In the genomic region with DNA sequence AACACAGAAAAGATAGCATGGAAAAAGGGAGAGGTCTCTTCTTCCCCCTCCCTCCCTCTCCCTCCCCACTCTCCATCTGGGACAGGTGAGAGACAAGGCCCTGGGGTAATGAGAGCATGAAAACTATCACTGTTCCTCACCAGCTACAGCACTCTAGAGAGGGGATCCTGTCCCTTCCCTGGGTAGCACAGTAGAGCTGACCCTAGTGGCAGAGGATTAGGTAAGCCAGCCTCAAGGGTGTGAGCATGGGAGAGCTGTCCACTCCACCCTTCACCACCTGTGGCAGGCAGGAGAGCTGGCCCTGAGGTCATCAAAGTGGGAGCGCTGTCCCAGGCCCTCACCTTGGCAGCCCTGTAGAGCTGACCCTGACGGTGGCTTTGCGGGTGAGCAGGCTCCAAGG, we compare ENCODE assay signal across 11 mouse cellular contexts.
"Had no signal": no experiment of that assay in that cellular context is flagged by ENCODE, and none has a peak within 500 bp of the region (broad histone marks: within the 10 kb centered on the region; RNA-seq: fewer than 3 reads in every experiment).

No protein-coding gene starts in this region.

- H3K4me1 ChIP-seq: limb, embryonic 12.5 days; liver, embryonic 13.5 days; midbrain, embryonic 12.5 days had no signal

- H3K27ac ChIP-seq: intestine, embryonic 15.5 days; limb, embryonic 12.5 days; liver, embryonic 13.5 days; midbrain, embryonic 12.5 days had no signal

- ATAC-seq: intestine, embryonic 15.5 days had no signal

- H3K4me2 ChIP-seq: intestine, embryonic 15.5 days; limb, embryonic 12.5 days; liver, embryonic 13.5 days; midbrain, embryonic 12.5 days had no signal

- DNase-seq: kidney, adult 18-20 months; kidney, postnatal 10 days; kidney, postnatal 4 days; liver; liver, embryonic 13.5 days; lung, adult 18-20 months; thymus, adult 2 months; thymus, postnatal 25 days had no signal

- H3K9me3 ChIP-seq: intestine, embryonic 15.5 days; limb, embryonic 12.5 days; liver, embryonic 13.5 days; midbrain, embryonic 12.5 days had no signal

- H3K9ac ChIP-seq: intestine, embryonic 15.5 days; limb, embryonic 12.5 days; liver, embryonic 13.5 days; midbrain, embryonic 12.5 days had no signal

- H3K27me3 ChIP-seq: intestine, embryonic 15.5 days; limb, embryonic 12.5 days; liver, embryonic 13.5 days; midbrain, embryonic 12.5 days had no signal

- H3K36me3 ChIP-seq: intestine, embryonic 15.5 days; limb, embryonic 12.5 days; liver, embryonic 13.5 days; midbrain, embryonic 12.5 days had no signal

- H3K4me3 ChIP-seq: intestine, embryonic 15.5 days; limb, embryonic 12.5 days; liver, embryonic 13.5 days; midbrain, embryonic 12.5 days had no signal
